9 mouse cellular contexts compared by ENCODE assay signal in the genomic region with DNA sequence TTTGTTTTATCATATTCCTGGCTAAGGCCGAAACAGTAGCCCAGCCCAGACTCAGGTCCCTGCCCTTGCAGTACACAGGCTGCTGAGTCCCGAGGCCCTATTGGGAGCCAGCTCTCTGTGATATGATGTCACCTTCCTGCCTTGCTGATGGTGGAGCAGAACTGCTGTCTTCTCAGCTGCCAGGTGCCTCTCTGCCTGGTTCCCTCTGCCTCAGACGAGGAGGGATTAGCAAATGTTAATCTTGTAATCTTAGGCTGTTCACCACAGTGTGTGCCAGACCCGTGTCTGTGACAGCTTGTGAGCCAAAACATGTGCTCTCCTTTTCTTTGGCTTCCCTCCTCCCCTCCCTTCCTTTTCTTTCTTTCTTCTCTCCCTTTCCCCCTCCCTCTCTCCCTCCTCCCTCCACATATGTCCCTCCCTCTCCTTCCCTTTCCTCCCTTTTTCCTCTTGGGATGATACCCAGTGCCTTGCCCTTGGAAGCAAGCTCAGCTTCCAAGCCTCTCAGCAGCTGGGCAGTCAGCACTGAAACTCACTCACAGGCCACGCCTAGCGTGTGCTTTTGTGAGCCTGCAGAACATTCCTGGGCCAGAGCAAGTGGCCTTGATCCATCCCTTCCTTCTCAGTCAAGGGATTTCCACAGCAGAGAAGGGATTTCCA.
DNase-seq lines count a peak whose midpoint lies in the region; ATAC-seq lines count a peak whose summit lies in the region.
"Had no signal": no experiment of that assay in that cellular context is flagged by ENCODE, and none has a peak within 500 bp of the region (broad histone marks: within the 10 kb centered on the region; RNA-seq: fewer than 3 reads in every experiment).

No protein-coding gene starts in this region.

- peak; percentile 17 for DNase-seq in gastrocnemius, postnatal 25 days
- DNase-seq in gastrocnemius, postnatal 10 days: no peak
- peak; percentile 11 for DNase-seq in lung, postnatal 10 days
- no peak for DNase-seq in lung, postnatal 14 days
- peak; percentile 34 for DNase-seq in retina, postnatal 7 days (ENCODE audit: low read depth, low spot score)
- DNase-seq in urinary bladder, adult 2 months (ENCODE audit: low spot score): no peak
- no peak for DNase-seq in cerebellum, postnatal 25 days
- DNase-seq: kidney, postnatal 25 days had no signal

- no peaks in the 10 kb centered on the region for H3K27me3 ChIP-seq in forebrain, embryonic 15.5 days

- no peak overlapping the region for H3K4me2 ChIP-seq in forebrain, embryonic 15.5 days (replicated peaks)

- H3K36me3 ChIP-seq in forebrain, embryonic 15.5 days: no peaks in the 10 kb centered on the region

- peak overlapping the region; percentile 85 for H3K27ac ChIP-seq in forebrain, embryonic 15.5 days (replicated peaks)

- 21% methylated on average over 6 of the region's 6 CpGs for WGBS in forebrain, embryonic 15.5 days

- no peak overlapping the region for H3K9ac ChIP-seq in forebrain, embryonic 15.5 days (replicated peaks)

- H3K9me3 ChIP-seq in forebrain, embryonic 15.5 days: no peaks in the 10 kb centered on the region

- H3K4me1 ChIP-seq in forebrain, embryonic 15.5 days: peaks cover 10% of the 10 kb centered on the region; the same call in 1 of the 2 replicates

- ATAC-seq in forebrain, embryonic 15.5 days (replicated peaks): peak; percentile 87

- no peak overlapping the region for H3K4me3 ChIP-seq in forebrain, embryonic 15.5 days

Comparison
In these comparisons a context has a peak if more than half of its experiments do, and no peak if none do; other contexts are left out.
1. DNase-seq: peak in gastrocnemius, postnatal 25 days (single experiment), lung, postnatal 10 days (single experiment) and retina, postnatal 7 days (single experiment); none in gastrocnemius, postnatal 10 days (single experiment), lung, postnatal 14 days (single experiment), urinary bladder, adult 2 months (single experiment) and cerebellum, postnatal 25 days (0 of 2).